Mouse (Mus musculus) liver, adult 10 weeks (tissue): Measurements from ENCODE around the gene Oxa1l. TPM values are rescaled to one million over a fixed set of nuclear protein-coding genes. Genes with fewer than 3 reads are reported as not detected.

Source experiments
- polyA plus RNA-seq: library from polyadenylated mRNA; stranded (reverse); fragments of 350-450 nt; fragmentation: Illumina TruSeq; extraction: RNeasy Lipid Tissue Mini Kit (QIAGEN cat#74804); gene quantifications from one replicate; pipeline ENCODE4 v1.2.3, GENCODE M21; 2014; ENCODE audit warnings: low read depth, low replicate concordance

Oxa1l gene
- polyA plus RNA-seq = 10.2 TPM

GRCm38 (mm10) chr14:54360577-54361340 lies at the start of gene Oxa1l:
Gene Oxa1l, plus strand, starts transcription at chr14:54360834.

GRCm38 (mm10) chr14:54417623-54418081 lies 57.0 kb downstream of the Oxa1l start, which contains the start of gene Slc7a7:
Gene Slc7a7, minus strand, starts transcription at chr14:54417780.

Other genes with a start within 250 kb of the Oxa1l start
- 11.7 TPM for gene Dad1, start 106.7 kb upstream of the Oxa1l start, polyA plus RNA-seq
- gene Abhd4, start 106.6 kb upstream of the Oxa1l start, polyA plus RNA-seq = 12.8 TPM
- not detected for gene Olfr49, start 75.9 kb upstream of the Oxa1l start, polyA plus RNA-seq
- gene Slc7a7, start 56.9 kb downstream of the Oxa1l start, polyA plus RNA-seq = 2.0 TPM
- gene Mrpl52, start 66.1 kb downstream of the Oxa1l start, polyA plus RNA-seq = 45.6 TPM
- 14.3 TPM for gene Mmp14, start 70.8 kb downstream of the Oxa1l start, polyA plus RNA-seq
- gene Lrp10, start 103.3 kb downstream of the Oxa1l start, polyA plus RNA-seq = 2.3 TPM
- gene Rem2, start 115.3 kb downstream of the Oxa1l start, polyA plus RNA-seq = not detected
- gene Prmt5, start 156.7 kb downstream of the Oxa1l start, polyA plus RNA-seq = 9.2 TPM
- gene Haus4, start 193.8 kb downstream of the Oxa1l start, polyA plus RNA-seq = 2.4 TPM
- 5.1 TPM for gene Ajuba, start 216.7 kb downstream of the Oxa1l start, polyA plus RNA-seq
- gene 4931414P19Rik, start 245.2 kb downstream of the Oxa1l start, polyA plus RNA-seq = 0.93 TPM